Comparison of ENCODE assay signal across 7 mouse cellular contexts in genomic region chr16:35981363-35981821, GRCm38 (mm10). TPM values are rescaled to one million over a fixed set of nuclear protein-coding genes. Genes with fewer than 3 reads are reported as not detected.
A peak's percentile ranks its signal among the peaks of the same experiment; 100 is the strongest.
DNase-seq lines count a peak whose midpoint lies in the region; ATAC-seq lines count a peak whose summit lies in the region.

No protein-coding gene starts in this region.

- H3K27ac ChIP-seq in intestine, embryonic 14.5 days (ENCODE audit: low read depth) = no peak overlapping the region

- DNase-seq in ZHBTc4 (ENCODE audit: low read depth, low spot score) = peak; percentile 100
- DNase-seq in gastrocnemius, postnatal 14 days = peak; percentile 100
- peak; percentile 100 for DNase-seq in intestine, embryonic 14.5 days (ENCODE audit: low spot score)
- DNase-seq in left cerebral cortex, postnatal 10 days (ENCODE audit: extremely low spot score in 1 of 2, low spot score in 2 of 2) = peak; percentile 100
- DNase-seq in mesoderm, embryonic 11.5 days (ENCODE audit: low read depth, low spot score) = peak; percentile 100
- peak; percentile 100 for DNase-seq in right cerebral cortex, postnatal 36 days (ENCODE audit: low spot score in 2 of 2)

- intact Hi-C loops in gastrocnemius, postnatal 14 days (cut with DNase I; ENCODE audit: low total_unique reads) = no loop called here
- intact Hi-C loops in left cerebral cortex, postnatal 10 days (cut with DNase I) = no loop called here

- H3K9me3 ChIP-seq in intestine, embryonic 14.5 days (ENCODE audit: control insufficient read depth, low read length) = no peaks in the 10 kb centered on the region

- no peaks in the 10 kb centered on the region for H3K36me3 ChIP-seq in intestine, embryonic 14.5 days (ENCODE audit: control insufficient read depth, insufficient read depth, low read length)

- no peak overlapping the region for H3K4me3 ChIP-seq in intestine, embryonic 14.5 days (ENCODE audit: low read depth, low read length)

- peaks cover 3% of the 10 kb centered on the region; the same call in 1 of the 2 replicates for H3K4me1 ChIP-seq in intestine, embryonic 14.5 days (replicated peaks; ENCODE audit: control insufficient read depth, insufficient read depth, low read length)

- ATAC-seq in common myeloid progenitor, adult 5-6 weeks (replicated peaks; ENCODE audit: low read depth, poor library complexity, severe bottlenecking) = peak; percentile 59
- ATAC-seq in intestine, embryonic 14.5 days (replicated peaks; ENCODE audit: low FRiP score, low TSS enrichment, low read depth) = peak; percentile 97

- 51% methylated on average over 19 of the region's 19 CpGs for WGBS in intestine, embryonic 14.5 days

- H3K4me2 ChIP-seq in intestine, embryonic 14.5 days (ENCODE audit: low read length) = no peak overlapping the region

- no peaks in the 10 kb centered on the region for H3K27me3 ChIP-seq in intestine, embryonic 14.5 days (replicated peaks; ENCODE audit: control insufficient read depth, insufficient read depth, low read length)

- H3K9ac ChIP-seq in intestine, embryonic 14.5 days (ENCODE audit: low read length) = no peak overlapping the region

RNA-seq across cellular contexts. Expression of gene Kpna1, which starts 2.8 kb away (rescaled TPM):
- total RNA-seq in common myeloid progenitor, adult 5-6 weeks (2017) = 35.0 and 60.1 TPM in 2 replicates
- 100 to 1,000 TPM in 1 of 2 experiments, 10 to 100 TPM in 1; 96.7 to 118 TPM for total RNA-seq in gastrocnemius, postnatal 14 days (2021)
- polyA plus RNA-seq in intestine, embryonic 14.5 days (2014; fragmentation: Nextera tagmentation; extraction: Ambion mirVana) = 44.4 and 48.1 TPM in 2 replicates
- 100 to 1,000 TPM in 1 of 2 experiments, 10 to 100 TPM in 1; 92.4 to 104 TPM for total RNA-seq in left cerebral cortex, postnatal 10 days (2021)

RNA-seq across cellular contexts. Expression of gene Dtx3l, which starts 42.4 kb away (rescaled TPM):
- total RNA-seq in common myeloid progenitor, adult 5-6 weeks (2017) = 42.5 and 48.7 TPM in 2 replicates
- 1 to 10 TPM; 4.5 to 4.9 TPM for total RNA-seq in gastrocnemius, postnatal 14 days (2021)
- polyA plus RNA-seq in intestine, embryonic 14.5 days (2014; fragmentation: Nextera tagmentation; extraction: Ambion mirVana) = 8.0 and 8.2 TPM in 2 replicates
- 1 to 10 TPM; 1.8 to 2.1 TPM for total RNA-seq in left cerebral cortex, postnatal 10 days (2021)

RNA-seq across cellular contexts. Expression of gene Parp9, which starts 43.1 kb away (rescaled TPM):
- 38.2 and 48.5 TPM in 2 replicates for total RNA-seq in common myeloid progenitor, adult 5-6 weeks (2017)
- 1 to 10 TPM; 5.2 to 5.5 TPM for total RNA-seq in gastrocnemius, postnatal 14 days (2021)
- 9.3 and 11.0 TPM in 2 replicates for polyA plus RNA-seq in intestine, embryonic 14.5 days (2014; fragmentation: Nextera tagmentation; extraction: Ambion mirVana)
- 1 to 10 TPM; 1.7 to 2.9 TPM for total RNA-seq in left cerebral cortex, postnatal 10 days (2021)

RNA-seq across cellular contexts. Expression of gene Wdr5b, which starts 59.6 kb away (rescaled TPM):
- 8.1 and 11.0 TPM in 2 replicates for total RNA-seq in common myeloid progenitor, adult 5-6 weeks (2017)
- total RNA-seq in gastrocnemius, postnatal 14 days (2021) = 1 to 10 TPM; 2.1 to 2.3 TPM
- 8.5 and 8.7 TPM in 2 replicates for polyA plus RNA-seq in intestine, embryonic 14.5 days (2014; fragmentation: Nextera tagmentation; extraction: Ambion mirVana)
- total RNA-seq in left cerebral cortex, postnatal 10 days (2021) = 1 to 10 TPM; 4.7 to 5.7 TPM
